Mouse (Mus musculus) olfactory bulb, adult 2 months (tissue): ENCODE measurements around the gene Spc24. TPM values are rescaled to one million over a fixed set of nuclear protein-coding genes. Genes with fewer than 3 reads are reported as not detected.
"Not testable (repeated sequence)": the region's sequence is repeated elsewhere in the genome, so short reads cannot be mapped to it uniquely, and the experiment has no call there.

ENCODE experiments used
- H3K27ac ChIP-seq: fragments of 200-500 bp; 2 replicates; pipeline ENCODE4 v1.5.1; 2012; ENCODE audit warnings: low read depth, low read length; ENCODE audit not compliant: insufficient read depth
- H3K4me1 ChIP-seq: fragments of 200-500 bp; 2 replicates; pipeline ENCODE4 v1.6.1; 2012; ENCODE audit warnings: low read length; ENCODE audit not compliant: control insufficient read depth, insufficient read depth
- H3K4me3 ChIP-seq: fragments of 200-500 bp; 2 replicates; pipeline ENCODE4 v1.5.1; 2012; ENCODE audit warnings: mild to moderate bottlenecking, low read depth, low read length, moderate library complexity; ENCODE audit not compliant: insufficient read depth
- CTCF ChIP-seq: fragments of 200-500 bp; IDR thresholded peaks from 2 replicates; pipeline ENCODE4 v1.5.1; 2012; ENCODE audit warnings: low read depth, mild to moderate bottlenecking, low read length, moderate library complexity; ENCODE audit not compliant: insufficient read depth
- POLR2A ChIP-seq: fragments of 200-500 bp; IDR thresholded peaks from 2 replicates; pipeline ENCODE4 v1.6.1; 2012; ENCODE audit warnings: mild to moderate bottlenecking, low read depth, low read length, moderate library complexity; ENCODE audit not compliant: insufficient read depth
- WGBS: fragments of 180-500 bp; shearing (Covaris S2); methylation state at CpG from one replicate; pipeline ENCODE4 v1.1.7; 2018; 5-methylcytosine and 5-hydroxymethylcytosine counted together
- polyA plus RNA-seq: library from polyadenylated mRNA; stranded (reverse); fragments of >200 nt; gene quantifications from 2 replicates; pipeline ENCODE4 v1.2.4, GENCODE M21; 2012; ENCODE audit warnings: low replicate concordance; ENCODE audit not compliant: missing spikeins, insufficient read depth, insufficient read length

Spc24 gene
- polyA plus RNA-seq, 1 experiment, result not detected

- no peak for TF ChIP-seq CTCF
- WGBS, result 1% methylated on average over 26 of the region's 26 CpGs
- peaks cover 13% of the 10 kb centered on the region for H3K4me1 ChIP-seq
- H3K4me3 ChIP-seq, result peak overlapping the region; percentile 58
- no peak overlapping the region for H3K27ac ChIP-seq
Observed at GRCm38 (mm10) chr9:21797921-21798344, 37.8 kb upstream of the Spc24 start.

DNA sequence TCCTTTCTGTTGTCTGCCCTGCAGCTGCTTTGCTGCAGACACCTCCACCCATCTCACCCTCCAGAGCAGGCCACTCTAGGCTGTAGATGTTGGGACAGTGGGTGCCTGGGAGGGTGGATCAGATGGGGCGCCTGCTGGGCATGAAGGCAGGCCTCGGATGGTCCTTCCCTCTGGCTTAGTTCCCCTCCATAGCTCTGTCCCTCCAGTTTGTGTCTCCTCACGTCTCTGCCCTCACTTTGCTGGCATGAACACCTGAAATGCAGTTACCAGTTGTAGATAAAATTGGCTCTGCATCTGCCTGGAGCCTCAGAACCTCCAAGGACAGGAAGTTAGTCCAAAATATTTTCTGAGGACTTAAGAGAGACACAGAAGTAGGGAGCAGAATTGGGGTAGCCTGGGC lies 36.8 kb upstream of the Spc24 start:
- peaks cover 18% of the 10 kb centered on the region for H3K4me1 ChIP-seq
- TF ChIP-seq POLR2A (no peak), CTCF (no peak)
- H3K4me3 ChIP-seq, result no peak overlapping the region
- 81% methylated on average over 3 of the region's 3 CpGs for WGBS
- H3K27ac ChIP-seq, result no peak overlapping the region

GRCm38 (mm10) chr9:21796259-21796658 lies 36.2 kb upstream of the Spc24 start:
- H3K27ac ChIP-seq, result no peak overlapping the region
- no peak overlapping the region for H3K4me3 ChIP-seq
- peaks cover 19% of the 10 kb centered on the region for H3K4me1 ChIP-seq
- TF ChIP-seq CTCF (no peak), POLR2A (no peak)
- WGBS, result 70% methylated on average over 3 of the region's 3 CpGs

- H3K4me1 ChIP-seq, result peaks cover 19% of the 10 kb centered on the region
- WGBS, result 85% methylated on average over 5 of the region's 5 CpGs
- no peak for TF ChIP-seq POLR2A
- TF ChIP-seq CTCF, result no peak
- H3K27ac ChIP-seq, result no peak overlapping the region
- H3K4me3 ChIP-seq, result no peak overlapping the region
Observed at GRCm38 (mm10) chr9:21795579-21795978, 35.5 kb upstream of the Spc24 start.

- H3K4me3 ChIP-seq, result no peak overlapping the region
- TF ChIP-seq POLR2A (no peak), CTCF (no peak)
- no peak overlapping the region for H3K27ac ChIP-seq
- peaks cover 19% of the 10 kb centered on the region for H3K4me1 ChIP-seq
- WGBS, result 98% methylated on average over 25 of the region's 25 CpGs
Observed at GRCm38 (mm10) chr9:21794925-21795324, 34.8 kb upstream of the Spc24 start.

GRCm38 (mm10) chr9:21794344-21794834 lies 34.3 kb upstream of the Spc24 start:
- peaks cover 19% of the 10 kb centered on the region for H3K4me1 ChIP-seq
- 97% methylated on average over 18 of the region's 18 CpGs for whole genome bisulfite sequencing
- no peak for TF ChIP-seq CTCF
- no peak for TF ChIP-seq POLR2A
- no peak overlapping the region for H3K27ac ChIP-seq
- H3K4me3 ChIP-seq, result no peak overlapping the region

GRCm38 (mm10) chr9:21793507-21793906 lies 33.4 kb upstream of the Spc24 start:
- peaks cover 16% of the 10 kb centered on the region for H3K4me1 ChIP-seq
- WGBS, result 98% methylated on average over 6 of the region's 6 CpGs
- H3K27ac ChIP-seq, H3K4me3 ChIP-seq: not testable (repeated sequence)

GRCm38 (mm10) chr9:21792644-21793043 lies 32.5 kb upstream of the Spc24 start:
- Histone ChIP-seq H3K4me3 (no peak overlapping the region), H3K27ac (no peak overlapping the region)
- 27% methylated on average over 8 of the region's 8 CpGs for WGBS

DNA sequence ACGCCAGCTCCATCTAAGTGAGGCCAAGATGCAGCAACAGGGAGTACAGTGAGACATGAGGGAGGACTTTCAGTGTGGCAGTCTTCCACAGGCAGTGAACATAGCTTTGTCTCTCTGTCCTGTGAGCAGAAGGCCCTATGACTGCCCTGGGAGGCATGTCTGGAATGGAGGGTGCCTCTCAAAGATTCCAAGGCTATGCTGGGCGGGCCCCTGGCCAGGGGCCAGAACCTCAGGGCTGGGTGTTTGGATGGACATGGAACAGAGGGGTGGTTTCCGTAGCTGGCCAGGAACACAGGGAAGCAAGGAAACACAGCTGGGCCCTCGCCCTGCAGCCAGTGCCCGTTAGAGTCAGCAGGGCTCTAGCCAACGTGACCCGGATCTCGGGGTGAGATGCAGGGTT lies 31.8 kb upstream of the Spc24 start:
- WGBS, result 68% methylated on average over 8 of the region's 8 CpGs
- TF ChIP-seq POLR2A (no peak), CTCF (no peak)
- Histone ChIP-seq H3K4me3 (no peak overlapping the region), H3K27ac (no peak overlapping the region), H3K4me1 (peaks cover 17% of the 10 kb centered on the region)

More at GRCm38 (mm10) chr9:21792644-21793043, 32.5 kb upstream of the Spc24 start:
- peaks cover 13% of the 10 kb centered on the region for H3K4me1 ChIP-seq
- TF ChIP-seq CTCF (no peak), POLR2A (no peak)

- WGBS, result 66% methylated on average over 9 of the region's 9 CpGs
- H3K27ac ChIP-seq, result no peak overlapping the region
- H3K4me1 ChIP-seq, result peaks cover 14% of the 10 kb centered on the region
Observed at GRCm38 (mm10) chr9:21788234-21788633, 28.1 kb upstream of the Spc24 start.

More at GRCm38 (mm10) chr9:21788234-21788633, 28.1 kb upstream of the Spc24 start:
- H3K4me3 ChIP-seq, result no peak overlapping the region
- no peak for TF ChIP-seq CTCF
- no peak for TF ChIP-seq POLR2A
